Mouse (Mus musculus) B cell, adult 2 months (primary cell): Measurements from ENCODE around the gene Sycp2l.

ENCODE experiments used
- DNase-seq, 2 experiments: peaks; one replicate each; pipeline ENCODE4 v3.0.0; 2022

Gene Sycp2l

DNA sequence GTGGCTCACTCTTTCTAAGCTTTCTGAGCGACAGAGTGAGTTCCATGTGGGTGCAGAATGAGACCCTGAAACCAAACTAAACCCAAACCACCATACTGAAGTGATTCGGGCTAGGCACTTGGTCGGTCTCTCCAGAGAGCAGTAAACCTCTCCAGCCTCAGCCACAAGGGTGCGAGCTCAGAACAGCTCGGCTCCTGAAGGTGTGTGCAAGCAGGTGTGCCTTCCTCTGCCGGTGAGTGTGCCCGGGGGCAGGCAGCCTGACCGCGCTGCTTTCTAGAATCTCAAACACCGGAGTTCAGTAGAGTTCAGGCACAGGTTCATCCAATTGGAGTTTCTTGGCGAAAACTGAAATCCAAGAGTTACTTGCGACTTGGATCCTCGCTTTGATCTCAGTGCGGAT lies at the start of gene Sycp2l:
Gene Sycp2l, plus strand, starts transcription at position 368 of the 400 bp plus-strand sequence.
- DNase-seq: no peak

DNA sequence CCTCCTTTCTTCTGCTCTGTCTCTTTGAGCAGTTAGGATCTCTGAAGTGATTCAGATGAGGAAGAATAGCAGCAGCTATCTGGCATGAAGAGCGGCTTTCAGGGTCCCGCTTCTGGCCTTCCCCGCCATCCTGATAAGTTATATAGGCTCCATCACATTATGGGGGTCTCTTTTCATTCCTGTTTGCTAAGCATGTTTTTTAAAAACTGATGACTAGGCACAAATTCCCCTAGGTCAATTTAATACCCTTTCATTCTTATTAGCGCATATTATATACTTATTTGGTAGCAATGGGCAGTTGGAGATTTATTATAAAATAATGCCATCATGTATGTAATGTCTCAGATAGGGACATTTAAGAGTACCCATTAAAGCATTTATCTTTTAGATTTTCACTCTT lies 46.5 kb upstream of the Sycp2l start:
- no peak for DNase-seq

DNA sequence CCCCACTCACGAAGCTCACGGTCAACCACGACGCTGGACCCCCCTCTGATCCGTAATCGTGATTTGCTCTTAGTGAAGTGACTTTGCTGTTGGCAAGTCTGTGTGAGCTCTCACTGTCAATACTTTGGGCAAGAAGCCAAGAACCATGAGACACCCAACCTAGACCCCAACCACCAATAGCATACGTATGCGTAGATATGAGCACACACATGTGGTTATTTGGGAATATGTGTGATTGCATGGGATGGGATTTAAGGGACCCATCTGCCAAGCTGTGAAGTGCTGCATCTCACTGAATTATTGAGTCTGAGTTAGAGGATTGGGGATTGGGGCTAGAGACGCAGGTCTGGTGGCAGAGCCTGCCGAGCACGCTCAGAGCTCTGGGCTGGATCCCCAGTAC lies 42.5 kb upstream of the Sycp2l start:
- no peak for DNase-seq

DNA sequence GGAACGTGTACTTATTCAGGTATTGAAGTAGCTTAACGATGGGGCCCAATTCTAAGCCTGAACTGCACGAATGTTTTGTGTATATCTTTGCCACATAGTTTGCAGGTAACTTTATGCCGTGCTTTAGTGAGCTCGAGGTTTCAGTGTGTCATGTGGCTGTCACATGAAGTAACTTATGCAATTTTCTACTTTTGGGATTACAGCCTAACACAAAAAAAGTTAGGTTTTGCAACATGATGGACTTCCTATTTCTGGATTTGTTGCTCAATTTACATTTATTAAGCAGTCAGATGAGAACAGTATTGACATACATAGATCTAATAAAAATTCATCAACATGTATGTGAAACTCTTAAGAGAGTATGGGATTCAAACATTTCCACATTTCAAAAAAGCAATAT lies 40.3 kb upstream of the Sycp2l start:
- DNase-seq: no peak

DNA sequence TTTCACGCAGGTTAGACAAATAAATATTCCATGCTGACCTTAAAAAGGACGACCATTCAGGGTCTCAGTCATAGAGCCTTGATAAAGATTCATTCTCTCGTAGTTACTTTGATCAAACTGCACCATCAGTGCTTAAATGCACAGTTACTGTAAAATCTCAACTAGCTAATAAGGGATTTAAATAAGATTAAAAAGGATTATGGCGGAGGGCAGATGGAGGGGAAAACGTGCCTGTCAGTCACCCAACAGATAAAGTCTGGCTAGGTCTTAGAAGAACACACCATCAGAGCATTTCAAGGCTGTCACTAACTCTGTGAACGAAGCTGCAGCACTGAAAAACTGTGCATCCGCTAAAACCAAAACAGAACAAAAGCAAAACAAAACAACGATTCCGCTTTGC lies 36.2 kb upstream of the Sycp2l start:
- DNase-seq: no peak

DNA sequence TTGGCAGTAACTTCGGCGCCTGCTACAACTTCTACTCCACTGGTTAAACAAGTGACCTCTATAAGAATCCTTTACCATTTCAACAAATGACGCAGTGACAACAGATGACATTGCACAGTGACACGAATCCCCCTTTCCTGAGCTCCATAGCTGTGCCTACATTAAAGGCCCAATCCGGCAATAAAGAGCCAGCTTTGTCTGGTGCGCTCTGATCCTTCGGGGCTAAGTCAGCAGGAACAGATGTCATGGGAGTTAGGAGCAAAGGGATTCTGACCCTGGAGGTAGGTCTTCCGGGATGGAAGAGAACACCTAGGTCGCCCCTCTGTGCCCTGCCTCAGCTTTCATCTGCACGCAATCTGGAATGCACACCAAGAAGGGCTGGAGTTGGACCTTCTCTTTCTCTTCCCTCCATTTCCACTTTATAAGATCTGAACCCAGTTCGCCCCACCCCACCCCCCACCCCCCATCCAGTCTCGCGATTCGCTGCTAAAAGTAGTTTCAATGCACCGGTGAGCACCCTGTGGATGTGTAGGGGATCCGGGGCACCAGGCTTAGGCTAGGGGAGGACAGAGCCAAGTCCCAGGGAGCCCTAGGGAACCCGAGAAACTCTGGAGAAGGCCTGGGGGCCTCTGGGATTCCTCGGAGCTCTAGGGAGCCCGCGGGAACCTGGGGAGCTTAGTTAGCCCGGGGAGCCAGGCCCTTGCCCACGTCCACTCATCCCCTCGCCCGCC lies 35.3 kb upstream of the Sycp2l start:
- no peak for DNase-seq

DNA sequence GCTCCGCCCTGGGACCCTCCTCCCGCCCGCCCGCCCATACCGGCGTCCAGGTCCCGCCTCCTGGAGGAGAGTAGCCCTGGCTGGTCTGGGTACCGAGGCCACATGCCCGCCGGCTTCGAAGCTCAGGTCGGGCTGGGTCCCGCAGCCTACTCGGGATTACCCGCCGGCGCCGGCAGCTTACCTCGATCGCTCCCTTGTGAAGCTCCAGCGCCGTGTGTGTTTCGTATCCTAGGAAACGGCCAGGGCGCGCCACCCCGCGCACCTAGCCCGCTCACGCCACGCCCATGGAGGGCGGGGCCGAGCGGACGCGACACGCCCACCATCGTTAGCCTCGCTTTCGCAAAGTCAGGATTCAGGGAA lies 34.7 kb upstream of the Sycp2l start, which contains the start of gene Mak:
Gene Mak, minus strand, starts transcription at position 286 of the 360 bp plus-strand sequence.
- DNase-seq: peak; percentile 60 to 64

DNA sequence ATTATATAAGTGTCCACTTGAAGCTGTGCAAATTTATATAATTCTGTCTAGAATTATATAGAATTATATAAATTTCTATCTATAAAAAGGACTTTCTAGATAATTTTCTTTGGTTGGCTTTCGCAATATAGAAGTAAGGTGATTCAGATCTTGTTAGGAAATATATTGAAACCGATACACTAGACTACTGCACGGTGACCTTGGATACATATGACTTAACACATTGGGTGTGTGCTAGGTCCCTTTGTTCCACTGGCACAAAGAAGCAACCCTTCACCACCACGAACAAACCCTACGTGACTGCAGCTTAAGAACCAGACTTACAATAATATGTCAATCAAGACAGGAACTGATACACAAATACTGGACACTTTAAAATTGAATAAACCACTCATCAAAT lies 34.2 kb upstream of the Sycp2l start:
- DNase-seq: no peak

DNA sequence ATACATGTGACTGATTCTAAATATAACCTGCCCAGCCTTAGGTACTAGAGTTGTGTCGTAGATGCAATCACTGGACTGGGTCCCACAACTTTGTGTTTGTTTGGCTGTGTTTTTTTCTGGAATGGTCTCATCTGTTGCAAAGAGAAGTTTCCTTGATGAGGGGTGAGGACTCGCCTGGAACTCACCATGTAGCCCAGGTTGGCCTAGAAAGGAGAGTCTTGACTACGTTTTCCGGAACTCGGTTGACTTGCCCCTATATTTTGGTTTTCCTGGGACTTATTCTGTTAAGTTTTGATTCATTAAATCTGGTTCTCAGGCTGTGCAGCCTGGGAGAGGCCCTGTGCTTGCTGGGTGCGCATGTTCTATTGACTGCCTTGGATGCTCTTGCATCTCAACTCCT lies 33.4 kb upstream of the Sycp2l start:
- DNase-seq: no peak

DNA sequence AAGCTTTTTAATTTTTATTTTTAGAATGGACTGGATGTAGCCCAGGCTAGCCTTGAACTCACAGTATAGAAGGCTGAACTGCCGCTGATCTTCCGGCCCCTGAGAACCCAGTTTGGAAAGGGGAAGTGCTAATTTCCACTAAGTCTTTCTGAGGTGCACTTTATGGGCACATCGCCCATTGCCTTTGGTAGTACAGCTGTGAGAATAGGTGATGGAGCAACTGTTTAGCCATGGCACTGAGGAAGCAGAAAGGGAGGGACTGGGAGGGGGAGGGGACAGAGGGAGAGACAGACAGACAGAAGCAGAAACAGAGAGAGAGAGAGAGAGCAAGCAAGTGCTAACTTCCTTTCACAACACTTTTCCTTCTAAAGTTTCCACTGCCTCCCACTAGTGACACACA lies 29.6 kb upstream of the Sycp2l start:
- no peak for DNase-seq

DNA sequence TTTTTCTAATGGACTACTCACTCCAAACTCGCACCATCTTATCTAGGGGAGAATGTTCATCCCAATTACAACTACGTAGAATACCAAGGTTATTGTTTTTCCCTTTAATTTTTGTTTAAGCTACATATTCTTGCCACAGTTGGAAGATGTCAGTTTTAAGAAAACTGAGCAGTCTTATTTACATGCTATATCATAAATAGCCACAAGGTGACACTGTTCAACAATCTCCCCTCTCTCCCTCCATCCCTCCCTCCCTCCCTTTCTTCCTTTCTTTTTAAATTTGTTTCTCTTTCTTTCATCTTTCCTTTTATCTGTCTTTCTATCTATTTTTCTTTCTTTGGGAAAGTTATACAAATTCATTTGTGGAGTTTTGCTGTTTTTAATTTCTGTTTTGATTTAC lies 29.0 kb upstream of the Sycp2l start:
- DNase-seq: no peak

DNA sequence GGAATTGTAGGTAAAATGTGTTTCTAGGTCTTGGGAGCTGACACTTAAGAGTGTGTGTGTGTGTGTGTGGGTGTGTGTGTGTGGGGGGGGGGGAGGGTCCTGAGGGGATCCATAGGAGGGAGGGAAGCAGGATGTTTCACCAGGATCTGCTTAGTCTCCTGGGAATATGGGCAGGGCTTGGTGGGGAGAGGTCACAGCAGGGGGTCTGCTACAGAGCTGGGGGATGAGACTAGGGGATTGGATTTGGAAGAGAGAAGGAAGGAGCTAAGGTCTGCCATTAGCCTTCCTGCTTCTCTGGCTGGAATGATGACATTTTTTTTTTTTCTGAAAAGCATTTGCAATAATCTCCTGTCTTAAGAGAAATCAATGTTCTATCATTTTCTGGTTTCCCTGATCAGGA lies 25.4 kb upstream of the Sycp2l start:
- no peak for DNase-seq

DNA sequence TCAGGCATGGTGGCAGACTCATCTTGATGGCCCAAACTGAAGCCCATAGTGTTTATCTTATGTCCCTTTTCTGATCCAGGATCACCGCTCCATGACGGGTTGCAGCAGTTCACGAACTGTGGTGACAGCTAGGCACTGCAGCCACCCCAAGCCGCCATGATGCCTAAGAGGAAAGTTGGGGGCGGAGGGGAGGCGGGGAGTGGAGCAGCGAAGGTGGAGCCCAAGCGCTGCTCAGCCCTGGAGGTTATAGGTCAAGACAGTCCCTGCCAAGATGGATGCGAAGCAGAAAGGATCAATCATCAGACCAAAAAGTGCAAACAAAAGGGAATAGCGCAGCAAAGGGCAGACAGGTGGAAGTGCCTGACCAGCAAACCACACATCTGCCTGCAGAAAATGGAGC lies 22.8 kb upstream of the Sycp2l start:
- no peak for DNase-seq

DNA sequence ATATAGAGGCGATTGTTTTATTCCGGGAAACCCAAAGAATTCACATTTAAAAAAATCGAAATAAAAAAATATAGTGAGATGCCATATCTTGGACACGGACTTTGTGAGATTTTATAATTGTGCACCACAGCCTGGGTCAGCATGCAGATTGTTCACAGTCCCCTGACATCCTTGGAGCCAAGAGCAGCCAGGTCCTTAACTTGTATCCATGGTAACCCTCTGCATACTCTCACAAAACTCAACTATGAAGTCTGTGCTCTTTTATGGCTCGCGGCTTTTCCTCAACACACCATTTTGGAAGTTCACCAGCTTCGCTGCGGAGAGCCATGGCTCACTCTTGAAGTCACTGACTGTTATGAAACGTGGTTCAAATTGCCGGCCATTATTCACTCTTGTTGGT lies 19.9 kb upstream of the Sycp2l start:
- DNase-seq: no peak

DNA sequence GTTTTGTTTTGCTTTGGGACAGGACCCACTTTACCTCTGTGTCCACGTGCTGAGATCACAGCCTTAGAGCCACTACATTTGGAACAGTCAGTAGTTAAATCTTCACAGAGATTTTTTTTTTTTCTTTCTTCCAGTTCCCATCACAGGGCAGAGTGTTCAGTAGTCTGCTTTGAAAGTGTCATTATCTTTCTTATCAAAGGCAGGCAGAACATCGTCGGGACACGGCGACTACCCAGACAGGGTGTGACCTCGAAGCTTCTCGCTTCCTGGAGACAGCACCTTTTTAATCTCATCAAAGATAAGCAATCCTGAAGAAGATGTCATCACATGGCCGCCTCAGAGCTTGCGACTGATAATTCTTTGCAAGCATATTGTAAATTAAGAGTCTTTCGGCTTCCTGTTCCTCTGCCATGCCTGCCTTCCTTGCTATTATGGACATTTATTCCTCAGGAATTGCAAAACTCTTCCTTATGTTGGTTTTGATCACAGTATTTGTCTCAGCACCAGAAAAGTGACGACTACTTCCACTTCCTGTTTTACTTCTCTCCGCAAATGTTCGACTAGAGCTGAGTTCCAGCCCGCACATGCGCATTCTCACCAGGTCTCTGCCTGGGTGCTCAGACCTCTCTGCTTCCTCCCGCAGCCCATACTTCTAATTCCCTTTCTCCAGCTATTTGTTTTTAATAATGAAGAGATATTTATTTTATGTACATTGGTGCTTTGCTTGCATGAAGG lies 16.6 kb upstream of the Sycp2l start:
- DNase-seq: peak; percentile 67 to 70

DNA sequence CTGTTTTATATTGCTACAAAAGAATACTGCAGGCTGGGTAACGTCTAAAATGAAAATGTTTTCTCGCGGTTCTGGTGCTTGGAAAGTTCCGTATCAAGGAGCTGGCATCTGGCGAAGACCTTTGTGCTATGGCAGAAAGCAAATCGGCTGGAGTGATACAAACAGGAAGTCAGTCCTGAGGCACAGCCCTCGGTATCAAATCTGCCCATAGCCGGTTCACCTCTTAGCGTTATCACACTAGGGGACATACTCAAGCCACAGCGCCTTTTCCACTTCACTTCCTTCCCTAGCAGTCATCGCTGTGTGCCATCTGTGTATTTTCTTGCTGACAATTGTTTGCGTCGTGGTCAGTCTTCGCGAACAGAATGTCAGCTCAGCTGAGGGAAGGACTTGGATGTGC lies 15.8 kb upstream of the Sycp2l start:
- DNase-seq: no peak

DNA sequence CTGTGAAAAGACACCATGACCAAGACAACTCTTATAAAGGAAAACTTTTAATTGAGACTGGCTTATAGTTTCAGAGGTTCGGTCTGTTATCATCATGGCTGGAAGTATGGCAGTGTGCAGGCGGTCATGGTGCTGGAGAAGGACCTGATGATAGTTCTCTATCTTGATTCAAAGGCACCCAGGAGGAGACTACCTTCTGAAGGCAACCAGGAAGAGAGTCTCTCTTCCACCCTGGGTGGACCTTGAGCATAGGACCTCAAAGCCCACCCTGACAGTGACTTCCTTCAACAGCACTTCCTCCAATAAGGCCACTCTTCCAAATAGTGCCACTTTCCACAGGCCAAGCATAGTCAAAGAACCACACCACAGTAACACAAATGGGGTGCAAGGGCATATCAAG lies 14.1 kb upstream of the Sycp2l start:
- DNase-seq: no peak

DNA sequence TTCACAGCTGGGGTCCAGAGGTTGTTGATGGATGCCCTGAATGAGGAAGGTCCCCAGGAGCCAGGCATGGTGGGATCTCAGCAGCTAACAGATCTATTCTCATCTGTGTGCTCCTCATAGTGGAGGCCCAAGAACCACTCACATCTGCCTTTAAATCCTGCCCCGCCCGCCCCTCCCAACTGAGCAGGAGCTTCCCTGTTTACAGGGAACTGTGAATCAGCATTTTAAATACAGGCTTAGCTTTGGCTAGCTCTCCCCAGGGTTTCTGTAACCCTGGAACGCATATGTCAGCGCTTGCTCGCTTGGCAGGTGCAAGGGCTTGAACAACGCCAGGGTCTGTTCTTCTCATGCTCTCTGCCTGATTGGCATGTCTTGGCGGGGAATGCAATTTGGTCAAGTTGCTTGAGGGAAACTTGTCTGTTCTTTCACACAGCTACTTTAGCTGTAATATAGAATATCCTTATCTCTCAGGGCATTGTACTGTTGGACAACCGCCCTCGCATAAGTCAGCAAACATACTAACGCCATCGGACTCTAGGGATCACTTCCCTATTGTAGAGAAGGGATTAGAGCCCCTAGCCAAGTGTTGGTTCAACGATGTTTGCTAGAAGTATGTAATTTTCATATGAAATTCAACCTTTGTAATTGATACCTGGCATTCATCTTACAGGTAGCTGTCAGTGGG lies 10.1 kb upstream of the Sycp2l start:
- DNase-seq: no peak

DNA sequence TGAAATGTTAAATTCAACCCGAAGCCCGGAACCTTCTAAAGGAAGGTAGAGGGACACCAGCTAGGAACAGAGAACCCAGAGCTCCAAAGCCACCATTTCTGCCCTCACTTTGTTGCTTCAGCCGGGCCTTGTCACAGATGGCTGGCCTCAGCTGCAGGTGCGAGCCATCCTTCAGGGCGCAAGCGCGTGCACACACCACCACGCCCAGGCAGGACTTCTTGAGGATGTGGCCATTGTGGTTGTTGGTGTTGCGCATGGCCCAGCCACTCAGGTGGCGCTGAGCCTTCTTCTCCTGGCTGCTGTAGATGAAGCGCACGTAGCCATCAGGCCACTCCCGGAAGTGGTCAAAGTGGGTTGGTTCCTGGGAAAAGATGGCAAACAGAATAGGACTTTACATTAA lies 8.6 kb upstream of the Sycp2l start:
- peak in 1 of 2 experiments; percentile 7 for DNase-seq

DNA sequence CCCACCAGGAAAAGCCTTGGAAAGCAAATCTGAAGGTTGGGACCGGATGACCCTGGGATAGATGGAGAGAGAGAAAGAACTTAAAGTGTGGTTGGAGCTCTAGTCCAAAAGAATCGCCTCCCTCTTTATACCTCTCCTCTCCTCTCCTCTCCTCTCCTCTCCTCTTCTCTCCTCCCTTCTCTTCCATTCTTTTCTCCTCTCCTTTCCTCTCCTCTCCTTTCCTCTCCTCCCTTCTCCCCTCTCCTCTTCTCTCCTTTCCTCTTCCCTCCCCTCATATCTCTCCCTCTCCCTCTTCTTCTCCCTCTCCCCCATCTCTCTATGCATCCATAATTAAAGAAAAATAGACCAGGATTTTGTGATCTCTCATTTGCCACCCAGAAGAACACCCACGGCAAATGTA lies 3.2 kb upstream of the Sycp2l start, which contains the start of gene Gcm2:
Gene Gcm2, minus strand, starts transcription at position 101 of the 400 bp plus-strand sequence.
- DNase-seq: no peak

DNA sequence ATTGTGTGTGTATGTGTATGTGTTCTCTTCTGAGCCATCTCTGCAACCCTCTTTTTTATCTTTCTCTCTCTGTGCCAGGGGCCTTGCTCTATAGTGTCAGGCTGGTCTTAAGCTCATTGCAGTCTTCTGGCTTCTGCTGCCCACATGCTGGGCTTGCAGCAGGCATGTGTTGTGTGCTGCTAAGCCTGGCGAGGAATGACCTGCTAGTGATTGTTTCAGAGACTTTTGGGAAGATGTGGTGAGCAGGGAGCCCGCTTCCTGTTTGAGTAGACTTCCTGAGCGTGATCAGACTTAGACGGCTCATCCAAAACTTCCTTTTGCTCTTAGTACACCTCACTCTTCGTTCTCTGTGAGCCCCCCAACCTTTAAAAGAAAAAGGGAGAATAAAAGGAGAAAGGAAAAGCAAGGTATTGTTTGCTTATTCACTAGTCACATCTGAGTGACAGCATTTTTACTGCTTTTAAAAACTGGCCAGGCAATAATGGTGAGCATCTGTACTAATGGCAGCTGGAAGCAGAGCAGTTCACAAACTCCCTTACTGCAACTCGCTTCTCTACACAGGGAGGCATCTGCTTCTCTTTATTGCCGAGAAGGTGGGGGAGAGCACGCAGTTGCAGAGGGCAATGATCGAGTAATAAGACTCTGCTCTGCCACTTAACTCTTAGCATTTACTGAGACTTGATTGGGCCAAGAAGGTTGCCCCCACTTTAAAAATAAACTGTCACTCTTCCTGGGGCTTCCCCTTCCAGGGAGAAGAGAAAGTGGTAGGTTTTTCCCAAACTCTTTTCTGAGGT lies 5.2 kb downstream of the Sycp2l start:
- DNase-seq: no peak

DNA sequence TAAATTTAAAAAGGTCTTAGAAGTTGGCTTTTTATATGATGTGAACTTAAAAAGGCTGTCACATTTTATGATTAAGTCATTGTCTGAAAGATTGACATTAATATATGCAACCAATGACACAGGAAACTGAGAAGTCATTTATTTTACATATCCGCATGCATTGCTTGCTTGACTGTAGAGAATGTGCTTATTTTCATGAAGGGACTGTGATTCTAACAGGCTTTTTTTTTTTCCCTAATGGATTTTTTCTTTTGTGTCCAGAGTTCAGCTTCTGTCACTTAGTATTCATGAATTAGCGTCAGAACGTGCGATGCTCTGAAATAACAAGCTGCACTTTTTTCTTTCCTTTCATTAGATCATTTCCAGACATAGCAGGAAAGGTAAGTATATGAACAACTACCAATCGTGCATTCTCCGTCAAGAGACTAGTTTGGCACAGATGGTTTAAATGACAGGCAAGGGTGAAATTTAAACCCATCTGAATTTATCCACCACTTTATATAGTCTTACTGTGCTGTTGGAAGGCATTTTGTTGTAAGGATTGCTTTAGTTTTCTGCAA lies 9.6 kb downstream of the Sycp2l start:
- no peak for DNase-seq

DNA sequence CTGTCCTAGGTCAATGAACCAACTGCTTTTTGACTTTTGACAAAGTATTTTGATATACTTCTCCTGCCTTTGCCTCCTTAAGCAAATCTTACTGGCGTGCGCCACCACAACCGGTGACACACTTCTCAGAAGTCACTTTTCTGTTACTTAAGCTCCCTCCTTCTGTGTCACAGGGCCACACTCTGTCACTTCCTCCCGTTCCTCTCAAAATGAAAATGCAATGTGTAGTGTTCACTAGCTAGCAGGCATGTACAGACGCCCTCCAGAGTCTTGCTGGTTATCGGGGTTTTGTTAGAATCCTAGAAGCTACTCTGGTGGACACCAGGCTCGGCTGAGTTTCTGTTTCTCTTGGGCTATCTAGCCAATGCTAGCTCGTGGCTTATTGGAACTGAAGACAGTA lies 14.2 kb downstream of the Sycp2l start:
- DNase-seq: no peak
